Mouse (Mus musculus) CH12.LX (cell line): ENCODE data around the gene Sgpp1. TPM values are rescaled to one million over a fixed set of nuclear protein-coding genes. Genes with fewer than 3 reads are reported as not detected.

Experiments used
- DNase-seq: peaks from one replicate; pipeline ENCODE4 v3.0.0-alpha.2; 2013; ENCODE audit errors: extremely low read depth
- H3K27ac ChIP-seq: 2 replicates; pipeline ENCODE4 v1.5.1; 2012; ENCODE audit warnings: low read depth, mild to moderate bottlenecking, control low read depth, moderate library complexity; ENCODE audit not compliant: insufficient read depth
- H3K27me3 ChIP-seq: replicated peaks from 2 replicates; pipeline ENCODE3; 2012; ENCODE audit warnings: inconsistent platforms
- H3K36me3 ChIP-seq, 2 experiments: replicated peaks in 1 of 2; 2 replicates each; pipeline versions ENCODE3 to v1.6.1; 2012; ENCODE audit warnings: inconsistent platforms in 1 of 2, low read length in 1 of 2, mild to moderate bottlenecking in 1 of 2, mixed read lengths in 1 of 2, moderate library complexity in 1 of 2; ENCODE audit not compliant: control insufficient read depth in 1 of 2, insufficient read depth in 1 of 2
- H3K4me1 ChIP-seq, 2 experiments: 2 replicates each; pipeline ENCODE4 v1.6.1; 2012; ENCODE audit warnings: inconsistent platforms in 1 of 2, moderate library complexity in 1 of 2; ENCODE audit not compliant: insufficient read depth in 2 of 2, control insufficient read depth in 1 of 2
- H3K4me2 ChIP-seq: 2 replicates; pipeline ENCODE4 v1.6.1; 2012; ENCODE audit warnings: low read depth, mild to moderate bottlenecking, control low read depth; ENCODE audit not compliant: poor library complexity, insufficient read depth, severe bottlenecking
- H3K4me3 ChIP-seq, 3 experiments: fragments of 150-350 bp in 1 of 3; sonication (generic) in 1 of 3; replicated peaks in 1 of 3; 2 replicates each; pipeline versions ENCODE3 to v1.5.1; 2011 to 2012; ENCODE audit warnings: low read depth in 2 of 3, low read length in 2 of 3, mild to moderate bottlenecking in 2 of 3, moderate library complexity in 2 of 3, control low read depth in 1 of 3, improper control_type of control experiment in 1 of 3, inconsistent platforms in 1 of 3, mixed read lengths in 1 of 3; ENCODE audit not compliant: poor library complexity in 1 of 3
- H3K79me2 ChIP-seq: replicated peaks from 2 replicates; pipeline ENCODE4 v1.6.1; 2012; ENCODE audit warnings: mild to moderate bottlenecking, moderate library complexity; ENCODE audit not compliant: control insufficient read depth, poor library complexity, insufficient read depth, severe bottlenecking; ENCODE audit errors: extremely low read depth
- H3K9ac ChIP-seq: 2 replicates; pipeline ENCODE4 v1.6.1; 2012; ENCODE audit warnings: low read depth, mild to moderate bottlenecking, control low read depth, moderate library complexity; ENCODE audit not compliant: insufficient read depth
- H3K9me3 ChIP-seq: replicated peaks from 2 replicates; pipeline ENCODE3; 2012; ENCODE audit warnings: low read length, inconsistent platforms, mixed read lengths
- E2F4 ChIP-seq: IDR thresholded peaks from 2 replicates; pipeline ENCODE4 v1.6.1; 2011; ENCODE audit warnings: low read depth, low read length, improper control_type of control experiment; ENCODE audit not compliant: insufficient replicate concordance
- ELF1 ChIP-seq: IDR thresholded peaks from 2 replicates; pipeline ENCODE4 v1.6.1; 2014; ENCODE audit warnings: low read depth, mild to moderate bottlenecking, inconsistent platforms, low read length, improper control_type of control experiment
- EP300 ChIP-seq: IDR thresholded peaks from 2 replicates; pipeline ENCODE4 v1.6.1; 2011; ENCODE audit warnings: low read length, improper control_type of control experiment
- HCFC1 ChIP-seq: IDR thresholded peaks from 2 replicates; pipeline ENCODE4 v1.6.1; 2012; ENCODE audit warnings: low read depth, mild to moderate bottlenecking, inconsistent platforms, low read length, improper control_type of control experiment
- IRF4 ChIP-seq: IDR thresholded peaks from 2 replicates; pipeline ENCODE4 v1.6.1; 2014; ENCODE audit warnings: low read depth, mild to moderate bottlenecking, inconsistent platforms, low read length, improper control_type of control experiment
- JUND ChIP-seq: conservative IDR thresholded peaks from 2 replicates; pipeline ENCODE4 v1.6.1; 2011; ENCODE audit warnings: low read depth, low read length, improper control_type of control experiment
- MEF2A ChIP-seq: IDR thresholded peaks from 2 replicates; pipeline ENCODE4 v1.6.1; 2014; ENCODE audit warnings: low read depth, mild to moderate bottlenecking, inconsistent platforms, low read length, improper control_type of control experiment, borderline replicate concordance
- MYC ChIP-seq: IDR thresholded peaks from 2 replicates; pipeline ENCODE4 v1.6.1; 2011; ENCODE audit warnings: low read depth, mild to moderate bottlenecking, improper control_type of control experiment, low read length
- NRF1 ChIP-seq: IDR thresholded peaks from 2 replicates; pipeline ENCODE4 v1.6.1; 2014; ENCODE audit warnings: low read depth, mild to moderate bottlenecking, inconsistent platforms, low read length, improper control_type of control experiment, moderate library complexity
- PAX5 ChIP-seq: IDR thresholded peaks from 2 replicates; pipeline ENCODE4 v1.6.1; 2012; ENCODE audit warnings: low read length, inconsistent platforms, mixed read lengths
- POLR2A ChIP-seq: IDR thresholded peaks from 2 replicates; pipeline ENCODE4 v1.6.1; 2011; ENCODE audit warnings: low read depth, mild to moderate bottlenecking, improper control_type of control experiment, low read length
- UBTF ChIP-seq: IDR thresholded peaks from 2 replicates; pipeline ENCODE4 v1.6.1; 2012; ENCODE audit warnings: low read depth, mild to moderate bottlenecking, inconsistent platforms, low read length, improper control_type of control experiment, moderate library complexity
- USF1 ChIP-seq: IDR thresholded peaks from 2 replicates; pipeline ENCODE4 v1.6.1; 2014; ENCODE audit warnings: low read depth, mild to moderate bottlenecking, inconsistent platforms, low read length, improper control_type of control experiment
- ZMIZ1 ChIP-seq: IDR thresholded peaks from 2 replicates; pipeline ENCODE4 v1.6.1; 2012; ENCODE audit warnings: low read depth, mild to moderate bottlenecking, inconsistent platforms, low read length, improper control_type of control experiment
- ZNF384 ChIP-seq: IDR thresholded peaks from 2 replicates; pipeline ENCODE4 v1.6.1; 2012; ENCODE audit warnings: low read depth, low read length, improper control_type of control experiment, inconsistent platforms
- dilution Hi-C: fragments of 300-500 bp; cut with MboI; formaldehyde crosslinking; loops from 2 replicates; pipeline ENCODE4 v1.14.3; 2020; ENCODE audit warnings: low sequenced_read_pairs; ENCODE audit not compliant: extremely low pct_unique_long_range_greater_than_20kb, extremely low pct_ligation_motif_present
- in situ Hi-C: fragments of 300-500 bp; cut with MboI; formaldehyde crosslinking; loops from 3 replicates; pipeline ENCODE4 v1.14.3; 2019; ENCODE audit warnings: low sequenced_read_pairs, low pct_ligation_motif_present, low pct_unique_long_range_greater_than_20kb, mixed read lengths
- polyA plus RNA-seq: library from polyadenylated mRNA; unstranded; fragments of >175 nt; gene quantifications from 2 replicates; pipeline ENCODE4 v1.2.1, GENCODE M21; 2012; ENCODE audit warnings: low read depth; ENCODE audit not compliant: insufficient read length
- total RNA-seq, 2 experiments: library from RNA; depleted of rRNA; stranded (reverse); fragments of 300-350 nt in 1 of 2; fragments of >200 nt in 1 of 2; gene quantifications; 2 replicates each; pipeline ENCODE4 v1.2.3; 2012 to 2014

Sgpp1 gene
- total and polyA plus RNA-seq, 3 experiments = 17.3 to 43.9 (median 23.6) TPM

DNA sequence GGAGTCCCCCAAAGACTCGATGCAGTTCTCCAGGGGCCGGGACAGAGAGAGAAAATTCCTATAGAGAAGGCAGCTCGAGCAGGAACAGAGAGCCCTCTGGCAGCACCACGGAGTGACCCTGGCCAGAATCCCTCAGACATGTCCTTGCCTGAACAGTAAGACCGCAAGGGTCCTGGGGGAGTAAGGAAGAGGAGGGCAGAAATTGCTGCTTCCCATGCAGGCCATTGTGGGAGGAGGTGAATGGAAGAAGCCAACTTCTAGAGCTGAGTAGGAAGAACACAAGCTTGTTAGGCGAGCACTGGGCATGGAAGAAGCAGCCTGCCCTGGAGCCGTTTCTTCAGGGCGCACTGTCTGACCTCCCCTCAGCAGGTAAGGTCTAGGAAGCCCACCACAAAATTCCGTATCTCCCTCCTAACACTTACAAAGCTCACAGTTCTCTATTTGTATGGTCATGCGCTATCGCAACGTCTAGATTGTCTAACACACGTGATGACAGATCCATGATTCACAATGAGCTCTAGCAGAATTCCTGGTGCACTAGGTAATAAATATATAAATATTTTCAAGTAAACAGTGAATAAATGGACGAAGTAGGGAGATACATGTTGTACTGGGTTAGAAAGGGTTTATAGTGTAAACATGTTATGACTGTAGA is 33.3 kb downstream of the Sgpp1 start:
- no peak overlapping the region for H3K4me2 ChIP-seq
- H3K27me3 ChIP-seq = no peaks in the 10 kb centered on the region
- TF ChIP-seq MYC (no peak), NRF1 (no peak), PAX5 (no peak), UBTF (no peak), EP300 (no peak), JUND (no peak), ZMIZ1 (no peak), POLR2A (no peak), IRF4 (no peak), ELF1 (no peak), E2F4 (no peak), MEF2A (no peak), USF1 (no peak), ZNF384 (no peak), HCFC1 (no peak)
- H3K79me2 ChIP-seq = no peaks in the 10 kb centered on the region
- dilution Hi-C loops (no loop called here), in situ Hi-C loops (no loop called here)
- no peak overlapping the region for H3K27ac ChIP-seq
- H3K9ac ChIP-seq = no peak overlapping the region
- no peak for DNase-seq
- no peaks in the 10 kb centered on the region for H3K9me3 ChIP-seq
- no peak overlapping the region for H3K4me3 ChIP-seq
- H3K36me3 ChIP-seq = no peaks in the 10 kb centered on the region
- H3K4me1 ChIP-seq = 0 out of 4 replicates have a peak, but pooled peaks cover 0 to 2% of the 10 kb centered on the region in 2 experiments

DNA sequence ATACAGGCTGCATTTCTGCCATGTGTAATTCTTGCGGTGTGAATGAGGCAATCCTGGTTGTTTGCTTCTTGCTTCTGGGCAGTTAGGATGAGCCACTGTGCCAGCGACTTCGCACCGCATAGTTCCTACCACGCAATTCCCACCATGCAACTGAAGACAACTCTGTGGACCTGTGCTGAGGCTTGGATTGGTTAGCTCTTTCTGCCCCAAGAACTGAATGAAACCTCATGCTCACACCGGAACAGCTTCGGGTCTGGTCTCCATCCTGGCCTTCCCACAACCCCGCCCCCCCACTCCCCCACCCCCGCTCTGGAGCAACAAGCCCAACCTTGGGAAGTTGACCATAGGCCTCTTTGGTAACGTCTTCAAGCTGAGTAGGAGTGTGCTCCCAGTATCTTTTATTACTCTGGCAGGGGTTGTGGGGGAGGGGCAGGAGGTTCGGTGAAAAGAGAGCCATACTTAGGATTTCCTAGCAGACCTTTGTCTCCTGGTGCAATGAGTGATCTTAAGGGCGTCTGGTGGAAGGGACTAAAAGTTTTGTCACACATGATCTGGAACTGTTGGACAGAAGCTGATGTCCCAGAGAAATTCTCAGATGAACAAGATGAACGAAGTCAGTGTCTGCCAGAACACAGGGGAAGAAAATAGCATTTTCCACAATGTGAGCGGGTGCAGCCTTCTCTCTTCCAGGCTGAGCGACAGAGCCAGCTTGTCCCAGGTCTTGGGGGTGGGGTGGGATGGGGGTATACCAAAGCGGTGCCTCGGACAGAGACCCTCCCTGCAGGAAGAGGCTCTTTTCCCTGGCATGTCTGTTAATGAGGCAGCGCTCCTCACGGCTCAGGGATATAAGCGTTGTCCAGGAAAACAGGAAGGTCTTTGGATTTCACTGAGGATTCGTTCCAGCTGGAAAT is 34.1 kb downstream of the Sgpp1 start:
- H3K4me3 ChIP-seq = no peak overlapping the region
- no peaks in the 10 kb centered on the region for H3K36me3 ChIP-seq
- H3K4me2 ChIP-seq = no peak overlapping the region
- H3K27ac ChIP-seq = no peak overlapping the region
- in situ Hi-C loops (no loop called here), dilution Hi-C loops (no loop called here)
- no peaks in the 10 kb centered on the region for H3K27me3 ChIP-seq
- H3K9ac ChIP-seq = no peak overlapping the region
- no peak for DNase-seq
- H3K9me3 ChIP-seq = no peaks in the 10 kb centered on the region
- TF ChIP-seq NRF1 = no peak
- H3K4me1 ChIP-seq = 0 out of 4 replicates have a peak, but pooled peaks cover 0 to 2% of the 10 kb centered on the region in 2 experiments
- no peaks in the 10 kb centered on the region for H3K79me2 ChIP-seq
